Mouse (Mus musculus): ENCODE measurements around the gene Actn1. TPM values are rescaled to one million over a fixed set of nuclear protein-coding genes. Genes with fewer than 3 reads are reported as not detected.

Gene Actn1
- total RNA-seq, 2 experiments from 2014 or later: 46.3 to 57.4 TPM

DNA sequence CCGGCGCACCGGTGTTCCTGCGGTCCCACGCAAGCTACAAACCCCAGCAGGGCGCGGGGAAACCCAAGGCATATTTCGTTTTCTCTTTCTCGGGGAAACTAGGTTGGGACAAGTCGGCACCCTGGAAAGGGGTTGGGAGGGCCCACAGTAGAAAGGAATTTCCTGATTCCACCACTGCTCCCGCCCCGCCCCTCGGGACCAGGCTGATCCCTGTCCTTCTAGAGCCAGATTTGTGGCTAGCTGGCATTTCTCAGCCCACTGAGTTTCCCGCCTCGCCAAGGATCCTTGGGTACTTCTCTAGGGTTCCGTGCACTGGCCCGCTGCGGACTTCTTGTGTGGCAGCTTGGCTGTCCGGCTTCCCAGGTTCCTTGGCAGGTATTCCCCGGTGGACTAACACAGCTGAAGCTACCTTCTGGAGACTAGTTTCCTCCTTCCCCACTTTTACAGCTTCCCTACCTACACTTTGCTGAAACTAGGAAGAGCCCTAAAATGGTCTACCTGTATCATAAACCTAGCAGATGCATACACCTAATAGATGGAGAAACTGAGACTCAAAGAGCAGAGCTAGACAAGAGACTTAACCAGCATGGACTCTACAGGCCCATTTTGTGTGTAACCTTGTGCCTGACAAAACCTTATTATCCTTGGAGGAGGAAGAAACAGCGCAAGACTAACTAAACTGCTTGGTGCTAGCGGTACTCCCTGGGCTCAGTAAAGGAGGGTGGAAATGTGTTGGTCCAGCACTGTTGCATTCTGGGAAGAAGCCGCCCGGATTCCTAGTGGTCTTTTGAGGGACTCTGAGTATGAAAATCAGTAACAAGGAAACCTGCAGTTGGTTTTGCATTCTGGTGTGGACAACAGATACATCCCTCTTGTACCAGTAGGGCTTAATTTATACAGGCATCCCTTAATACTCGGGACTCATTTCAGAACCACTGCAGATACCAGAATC is 849 bp upstream of the Actn1 start:
- peak in 1 of 2 experiments; percentile 52 for DNase-seq (ENCODE audit: low spot score in 2 of 2)

- DNase-seq (ENCODE audit: low spot score in 2 of 2): peak; percentile 62 to 74
These were observed 735 bp downstream of the Actn1 start for GRCm38 (mm10) chr12:80259216-80260055.

- DNase-seq (ENCODE audit: low spot score in 2 of 2): no peak
These were observed 1.5 kb downstream of the Actn1 start for GRCm38 (mm10) chr12:80258520-80259215.

GRCm38 (mm10) chr12:80251978-80252377 is 8.2 kb downstream of the Actn1 start:
- no peak for DNase-seq (ENCODE audit: low spot score in 2 of 2)

DNA sequence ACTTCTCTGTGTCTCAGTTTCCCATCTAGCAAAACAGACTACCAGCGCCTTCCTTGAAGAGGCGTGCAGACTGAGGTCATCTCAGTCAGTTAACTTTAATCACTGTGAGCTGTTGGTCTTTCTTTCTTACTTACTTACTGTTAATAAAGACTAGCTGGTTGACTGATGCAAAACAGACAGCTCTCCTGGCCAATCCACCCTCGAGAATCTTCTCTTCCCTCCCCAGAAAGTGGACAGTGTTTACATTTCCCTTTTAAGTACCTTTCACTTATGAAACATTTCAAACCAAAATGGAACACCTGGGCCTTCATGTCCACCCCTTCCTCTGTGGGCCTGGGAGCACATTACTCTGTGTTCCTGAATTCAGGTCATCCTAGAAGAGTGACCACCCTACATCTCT is 8.6 kb downstream of the Actn1 start:
- no peak for DNase-seq (ENCODE audit: low spot score in 2 of 2)

DNA sequence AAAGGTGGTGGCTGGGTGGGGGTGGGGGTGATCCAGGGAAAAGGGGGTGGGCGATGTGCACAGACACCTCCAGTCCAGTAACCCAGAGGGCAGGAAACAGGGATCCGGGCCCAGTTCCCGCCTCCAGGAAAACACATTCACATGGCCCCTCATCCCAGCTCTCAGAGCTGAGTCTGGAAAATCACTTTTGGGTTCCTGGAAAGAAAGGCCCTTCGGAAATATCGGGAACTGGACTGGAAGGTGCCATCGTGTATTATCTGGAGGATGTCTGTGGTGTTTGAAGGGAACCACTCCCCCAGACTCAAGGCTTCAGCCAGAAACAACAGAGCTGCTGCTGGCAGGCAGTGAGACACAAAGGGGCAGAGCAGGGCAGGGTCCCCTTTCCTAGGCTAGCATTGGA is 10.6 kb downstream of the Actn1 start:
- no peak for DNase-seq (ENCODE audit: low spot score in 2 of 2)

- DNase-seq (ENCODE audit: low spot score in 2 of 2): no peak
These were observed 13.1 kb downstream of the Actn1 start for GRCm38 (mm10) chr12:80247067-80247466.

- no peak for DNase-seq (ENCODE audit: low spot score in 2 of 2)
These were observed 13.7 kb downstream of the Actn1 start for GRCm38 (mm10) chr12:80246505-80246904.

- no peak for DNase-seq (ENCODE audit: low spot score in 2 of 2)
These were observed 15.4 kb downstream of the Actn1 start for GRCm38 (mm10) chr12:80244755-80245154.

- DNase-seq (ENCODE audit: low spot score in 2 of 2): no peak
These were observed 16.0 kb downstream of the Actn1 start for GRCm38 (mm10) chr12:80244127-80244526.

DNA sequence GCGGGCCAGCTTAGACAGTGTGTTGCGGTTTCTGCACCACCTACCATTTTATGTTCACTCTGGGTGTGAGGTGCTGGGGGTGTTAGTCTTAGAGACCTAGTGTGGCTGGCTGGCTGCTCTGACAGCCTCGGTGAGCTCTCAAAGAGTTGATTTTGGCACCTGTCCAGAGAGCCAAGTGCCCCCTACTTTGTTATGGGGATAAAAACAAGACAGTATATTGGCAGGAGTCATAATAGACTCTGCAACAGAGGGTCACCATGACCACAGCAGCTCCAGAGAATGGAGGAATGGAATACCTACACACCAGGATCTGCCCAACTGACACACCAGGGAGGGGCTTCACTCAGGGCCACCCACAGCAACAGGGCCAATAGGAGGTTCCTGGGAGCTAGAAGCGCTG is 16.8 kb downstream of the Actn1 start:
- no peak for DNase-seq (ENCODE audit: low spot score in 2 of 2)

GRCm38 (mm10) chr12:80239445-80239844 is 20.7 kb downstream of the Actn1 start:
- no peak for DNase-seq (ENCODE audit: low spot score in 2 of 2)

- DNase-seq (ENCODE audit: low spot score in 2 of 2): no peak
These were observed 21.6 kb downstream of the Actn1 start for GRCm38 (mm10) chr12:80238523-80238922.

GRCm38 (mm10) chr12:80235295-80235694 is 24.9 kb downstream of the Actn1 start:
- no peak for DNase-seq (ENCODE audit: low spot score in 2 of 2)

GRCm38 (mm10) chr12:80234226-80234625 is 25.9 kb downstream of the Actn1 start:
- no peak for DNase-seq (ENCODE audit: low spot score in 2 of 2)

DNA sequence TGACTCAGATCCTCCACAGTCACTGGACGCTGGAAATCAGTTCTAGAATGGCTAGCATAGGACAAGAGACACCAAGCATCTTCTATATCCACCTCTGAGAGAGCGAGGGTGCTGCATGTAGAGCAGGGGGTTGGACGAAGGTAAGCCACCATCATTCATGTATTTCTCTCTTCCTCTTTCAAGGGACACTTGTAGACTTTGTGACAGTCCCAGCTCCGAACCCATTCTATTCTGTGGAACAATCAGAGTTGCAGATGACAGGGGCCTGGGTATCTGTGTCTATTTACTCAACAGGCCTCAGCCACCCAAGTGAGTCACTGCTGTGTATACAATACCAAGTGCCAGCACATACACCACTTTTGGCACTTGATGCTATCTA is 27.3 kb downstream of the Actn1 start:
- no peak for DNase-seq (ENCODE audit: low spot score in 2 of 2)

- no peak for DNase-seq (ENCODE audit: low spot score in 2 of 2)
These were observed 27.9 kb downstream of the Actn1 start for GRCm38 (mm10) chr12:80232076-80232839.

DNA sequence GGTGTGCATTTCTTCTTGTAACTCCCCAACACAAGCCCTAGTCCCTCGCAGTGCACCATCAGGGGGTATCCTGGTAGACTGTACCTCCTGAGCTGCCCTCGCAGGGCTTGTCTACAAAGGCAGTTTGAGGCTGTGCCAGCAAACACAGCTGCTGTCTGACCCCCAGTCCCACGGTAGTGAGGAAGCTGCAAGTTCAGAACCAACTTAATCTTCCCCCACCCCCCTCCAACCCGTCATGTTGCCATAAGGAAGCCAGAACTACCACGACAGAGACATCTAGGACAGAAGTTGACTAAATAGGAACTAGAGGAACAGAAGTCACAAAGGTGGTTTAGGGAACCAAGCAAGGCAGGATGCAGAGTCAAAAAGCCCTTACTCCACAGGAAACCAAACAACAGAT is 28.9 kb downstream of the Actn1 start:
- DNase-seq (ENCODE audit: low spot score in 2 of 2): no peak

DNA sequence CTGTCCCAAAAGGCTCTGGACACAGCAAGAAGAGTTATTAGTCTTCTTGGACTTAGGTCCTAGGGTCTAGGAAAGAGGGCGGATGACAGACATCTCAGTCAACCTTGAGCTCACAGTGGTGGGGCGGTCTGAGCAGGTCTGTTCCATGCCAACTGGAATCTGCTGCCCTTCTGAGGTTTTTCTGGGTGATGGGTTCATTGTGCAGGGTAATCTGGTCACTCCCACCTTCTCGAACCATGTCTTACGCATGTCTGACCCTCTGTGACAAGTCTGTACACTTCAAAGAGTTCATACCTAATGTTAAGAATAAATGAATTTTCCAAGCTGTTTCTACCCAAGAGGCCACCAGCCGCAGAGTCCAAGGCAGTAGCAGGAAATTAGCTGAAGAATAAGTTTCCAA is 29.3 kb downstream of the Actn1 start:
- no peak for DNase-seq (ENCODE audit: low spot score in 2 of 2)

DNA sequence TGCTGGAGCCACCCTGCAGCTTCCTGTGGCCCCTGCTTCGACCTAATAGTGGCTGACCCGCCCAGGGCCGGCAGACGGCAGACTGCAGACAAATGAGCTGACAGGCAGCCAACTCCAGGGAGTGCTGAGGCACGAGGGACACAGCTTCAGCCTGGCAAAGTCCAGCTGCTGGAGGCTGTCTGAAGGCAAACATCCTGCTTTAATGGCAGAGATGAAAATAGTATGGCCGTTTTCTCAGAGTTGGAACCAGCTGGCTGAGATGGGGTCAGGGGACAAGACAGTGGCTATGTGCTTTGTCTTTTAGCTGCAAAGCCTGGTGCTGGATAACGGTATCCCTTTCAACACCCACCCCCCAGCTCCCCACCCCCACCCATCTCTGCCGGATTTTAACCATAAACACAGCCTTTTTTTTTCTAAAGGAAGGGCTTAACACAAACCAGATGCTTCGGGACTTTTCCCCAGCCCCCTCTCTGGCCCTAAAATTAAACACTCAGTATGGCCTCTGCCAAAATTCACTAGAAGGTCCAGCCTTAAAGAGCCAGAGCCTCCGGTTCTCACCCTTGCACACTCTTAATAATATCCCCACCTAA is 30.0 kb downstream of the Actn1 start:
- peak; percentile 57 to 88 for DNase-seq (ENCODE audit: low spot score in 2 of 2)

All from gastrocnemius, postnatal 4 days (tissue).